Mouse (Mus musculus): ENCODE data around the gene Smchd1. TPM values are rescaled to one million over a fixed set of nuclear protein-coding genes. Genes with fewer than 3 reads are reported as not detected.

Smchd1 gene
- polyA plus RNA-seq, 1 experiment from 2014 or later = 76.4 TPM

GRCm38 (mm10) chr17:71485791-71486230 is 10.7 kb upstream of the Smchd1 start:
- H3K27ac ChIP-seq (ENCODE audit: low read depth, low read length) = peak overlapping the region; percentile 26; the same call in 1 of the 2 replicates
- H3K4me3 ChIP-seq (ENCODE audit: low read depth, low read length) = peak overlapping the region; percentile 30
- peak overlapping the region; percentile 55 for H3K4me2 ChIP-seq
- no peaks in the 10 kb centered on the region for H3K36me3 ChIP-seq (ENCODE audit: control insufficient read depth, insufficient read depth, low read length)
- H3K27me3 ChIP-seq (replicated peaks; ENCODE audit: control insufficient read depth, insufficient read depth, low read length) = no peaks in the 10 kb centered on the region
- ATAC-seq (replicated peaks; ENCODE audit: low FRiP score) (no peak), DNase-seq (ENCODE audit: low spot score) (no peak)
- peaks cover 13% of the 10 kb centered on the region for H3K4me1 ChIP-seq (replicated peaks; ENCODE audit: control insufficient read depth, insufficient read depth, low read length)
- peak overlapping the region; percentile 51 for H3K9ac ChIP-seq (ENCODE audit: low read depth, low read length)
- WGBS = 46% methylated on average over 12 of the region's 12 CpGs
- no peaks in the 10 kb centered on the region for H3K9me3 ChIP-seq (ENCODE audit: control insufficient read depth, low read length)

DNA sequence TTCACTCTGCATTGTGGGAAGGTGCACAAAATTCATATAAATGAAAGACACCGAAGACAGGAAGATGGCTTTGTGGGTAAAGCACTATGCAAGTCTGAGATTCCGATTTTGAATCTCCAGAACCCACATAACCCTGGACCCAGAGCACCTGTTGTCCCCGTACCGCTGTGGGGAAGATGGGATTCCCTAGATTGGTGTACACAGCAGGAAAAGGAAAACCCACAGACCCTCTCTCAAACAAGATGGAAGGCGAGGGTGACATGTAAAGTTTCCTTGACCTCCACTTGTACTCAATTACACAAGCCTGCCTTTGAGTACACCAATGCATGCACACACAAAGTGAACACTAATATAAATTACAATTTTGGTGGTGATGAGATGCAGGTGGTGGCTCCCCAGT is 9.6 kb upstream of the Smchd1 start:
- H3K9ac ChIP-seq (ENCODE audit: low read depth, low read length) = no peak overlapping the region
- no peak for DNase-seq (ENCODE audit: low spot score)
- H3K27me3 ChIP-seq (replicated peaks; ENCODE audit: control insufficient read depth, insufficient read depth, low read length) = no peaks in the 10 kb centered on the region
- no peak for ATAC-seq (replicated peaks; ENCODE audit: low FRiP score)
- no peaks in the 10 kb centered on the region for H3K9me3 ChIP-seq (ENCODE audit: control insufficient read depth, low read length)
- H3K4me1 ChIP-seq (replicated peaks; ENCODE audit: control insufficient read depth, insufficient read depth, low read length) = peaks cover 10% of the 10 kb centered on the region; the same call in 1 of the 2 replicates
- H3K36me3 ChIP-seq (ENCODE audit: control insufficient read depth, insufficient read depth, low read length) = no peaks in the 10 kb centered on the region
- no peak overlapping the region for H3K27ac ChIP-seq (ENCODE audit: low read depth, low read length)
- H3K4me2 ChIP-seq = no peak overlapping the region
- 89% methylated on average over 5 of the region's 5 CpGs for WGBS
- no peak overlapping the region for H3K4me3 ChIP-seq (ENCODE audit: low read depth, low read length)

DNA sequence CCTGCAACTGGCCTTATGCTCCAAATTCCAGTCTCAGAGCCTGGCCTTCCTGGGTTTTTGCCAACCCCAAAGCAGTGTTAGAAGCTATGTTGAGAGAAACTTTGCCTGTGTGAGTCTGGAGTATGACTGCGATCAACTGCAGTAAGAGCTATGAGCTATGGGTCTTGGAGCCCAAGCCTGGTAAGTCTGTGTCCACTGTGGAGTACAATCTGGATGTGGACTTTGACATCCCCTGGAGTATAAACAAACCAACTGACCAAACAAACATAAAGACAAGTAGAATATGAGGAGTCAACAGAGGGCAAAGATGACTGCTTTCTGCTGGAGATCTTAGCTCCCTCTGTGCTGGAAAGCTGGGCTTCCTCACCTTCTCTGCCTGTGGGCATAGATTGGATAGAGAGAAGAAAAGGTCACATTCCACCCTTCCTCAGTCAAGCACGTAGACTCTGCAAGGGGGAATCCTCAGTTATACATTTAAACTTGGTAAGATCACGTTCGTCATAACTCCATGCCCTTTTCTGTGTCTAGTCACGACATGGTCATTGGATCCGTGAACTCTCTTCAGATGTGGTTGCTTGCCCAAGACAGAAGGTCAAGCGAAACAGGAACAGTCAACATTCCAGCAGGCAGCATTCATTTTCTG is 8.4 kb upstream of the Smchd1 start:
- H3K27ac ChIP-seq (ENCODE audit: low read depth, low read length) = no peak overlapping the region
- H3K9ac ChIP-seq (ENCODE audit: low read depth, low read length) = no peak overlapping the region
- no peak overlapping the region for H3K4me3 ChIP-seq (ENCODE audit: low read depth, low read length)
- 87% methylated on average over 7 of the region's 7 CpGs for WGBS
- ATAC-seq (replicated peaks; ENCODE audit: low FRiP score) = no peak
- no peak for DNase-seq (ENCODE audit: low spot score)
- H3K4me2 ChIP-seq = no peak overlapping the region
- H3K27me3 ChIP-seq (replicated peaks; ENCODE audit: control insufficient read depth, insufficient read depth, low read length) = no peaks in the 10 kb centered on the region
- no peaks in the 10 kb centered on the region for H3K36me3 ChIP-seq (ENCODE audit: control insufficient read depth, insufficient read depth, low read length)
- no peaks in the 10 kb centered on the region for H3K9me3 ChIP-seq (ENCODE audit: control insufficient read depth, low read length)
- peaks cover 10% of the 10 kb centered on the region; the same call in 1 of the 2 replicates for H3K4me1 ChIP-seq (replicated peaks; ENCODE audit: control insufficient read depth, insufficient read depth, low read length)

GRCm38 (mm10) chr17:71479381-71479901 is 4.3 kb upstream of the Smchd1 start:
- Histone ChIP-seq H3K4me1 (replicated peaks; ENCODE audit: control insufficient read depth, insufficient read depth, low read length) (no peaks in the 10 kb centered on the region; the same call in 1 of the 2 replicates), H3K9me3 (ENCODE audit: control insufficient read depth, low read length) (no peaks in the 10 kb centered on the region), H3K27ac (ENCODE audit: low read depth, low read length) (no peak overlapping the region), H3K4me3 (ENCODE audit: low read depth, low read length) (no peak overlapping the region), H3K9ac (ENCODE audit: low read depth, low read length) (no peak overlapping the region), H3K27me3 (replicated peaks; ENCODE audit: control insufficient read depth, insufficient read depth, low read length) (no peaks in the 10 kb centered on the region), H3K36me3 (ENCODE audit: control insufficient read depth, insufficient read depth, low read length) (no peaks in the 10 kb centered on the region), H3K4me2 (no peak overlapping the region)
- ATAC-seq (replicated peaks; ENCODE audit: low FRiP score) (no peak), DNase-seq (ENCODE audit: low spot score) (no peak)
- WGBS = 46% methylated on average over 5 of the region's 5 CpGs

GRCm38 (mm10) chr17:71477481-71477880 is 2.3 kb upstream of the Smchd1 start:
- no peak for DNase-seq (ENCODE audit: low spot score)
- Histone ChIP-seq H3K9ac (ENCODE audit: low read depth, low read length) (no peak overlapping the region), H3K36me3 (ENCODE audit: control insufficient read depth, insufficient read depth, low read length) (no peaks in the 10 kb centered on the region), H3K27me3 (replicated peaks; ENCODE audit: control insufficient read depth, insufficient read depth, low read length) (no peaks in the 10 kb centered on the region), H3K4me3 (ENCODE audit: low read depth, low read length) (no peak overlapping the region), H3K27ac (ENCODE audit: low read depth, low read length) (no peak overlapping the region), H3K9me3 (ENCODE audit: control insufficient read depth, low read length) (no peaks in the 10 kb centered on the region), H3K4me2 (no peak overlapping the region), H3K4me1 (replicated peaks; ENCODE audit: control insufficient read depth, insufficient read depth, low read length) (peaks cover 5% of the 10 kb centered on the region)
- WGBS = 89% methylated on average over 8 of the region's 8 CpGs
- no peak for ATAC-seq (replicated peaks; ENCODE audit: low FRiP score)

DNA sequence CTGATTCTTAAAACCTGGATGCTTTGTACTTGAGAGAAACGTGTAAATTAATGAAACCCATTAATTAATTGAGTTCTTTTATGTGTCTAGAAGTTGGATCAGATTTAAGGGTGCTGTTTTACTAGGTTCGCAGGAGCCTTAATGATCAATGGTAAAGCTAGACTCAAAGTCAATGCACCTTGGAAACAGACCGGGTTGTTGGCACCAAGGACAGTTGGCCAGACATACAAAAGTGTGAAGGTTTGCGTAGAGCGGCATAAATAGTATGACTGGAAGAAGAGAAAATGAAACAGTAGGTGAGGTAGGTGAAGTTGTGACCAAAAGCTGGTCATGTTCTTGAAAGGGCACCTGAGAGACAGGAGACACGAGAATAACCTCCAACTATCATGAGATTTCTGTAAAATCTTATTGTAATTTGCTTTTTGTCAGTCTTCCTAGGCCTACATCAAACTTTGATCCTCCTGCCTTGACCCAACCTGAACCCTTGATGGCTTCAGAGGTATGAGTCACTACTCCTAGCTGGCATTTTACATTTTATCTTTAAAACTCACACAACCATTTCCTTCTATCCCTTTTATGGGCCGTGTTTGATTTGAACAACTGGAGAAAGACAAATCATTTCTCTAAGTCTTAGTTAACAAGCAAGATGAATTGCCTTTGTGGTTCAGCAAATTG is 1.3 kb upstream of the Smchd1 start:
- Histone ChIP-seq H3K9ac (ENCODE audit: low read depth, low read length) (no peak overlapping the region), H3K27ac (ENCODE audit: low read depth, low read length) (no peak overlapping the region), H3K4me2 (peak overlapping the region; percentile 90; the same call in 1 of the 2 replicates), H3K4me3 (ENCODE audit: low read depth, low read length) (peak overlapping the region; percentile 95; the same call in 1 of the 2 replicates), H3K27me3 (replicated peaks; ENCODE audit: control insufficient read depth, insufficient read depth, low read length) (no peaks in the 10 kb centered on the region), H3K4me1 (replicated peaks; ENCODE audit: control insufficient read depth, insufficient read depth, low read length) (peaks cover 5% of the 10 kb centered on the region), H3K36me3 (ENCODE audit: control insufficient read depth, insufficient read depth, low read length) (no peaks in the 10 kb centered on the region), H3K9me3 (ENCODE audit: control insufficient read depth, low read length) (no peaks in the 10 kb centered on the region)
- DNase-seq (ENCODE audit: low spot score) = no peak
- WGBS = 74% methylated on average over 7 of the region's 7 CpGs
- ATAC-seq (replicated peaks; ENCODE audit: low FRiP score) = no peak

DNA sequence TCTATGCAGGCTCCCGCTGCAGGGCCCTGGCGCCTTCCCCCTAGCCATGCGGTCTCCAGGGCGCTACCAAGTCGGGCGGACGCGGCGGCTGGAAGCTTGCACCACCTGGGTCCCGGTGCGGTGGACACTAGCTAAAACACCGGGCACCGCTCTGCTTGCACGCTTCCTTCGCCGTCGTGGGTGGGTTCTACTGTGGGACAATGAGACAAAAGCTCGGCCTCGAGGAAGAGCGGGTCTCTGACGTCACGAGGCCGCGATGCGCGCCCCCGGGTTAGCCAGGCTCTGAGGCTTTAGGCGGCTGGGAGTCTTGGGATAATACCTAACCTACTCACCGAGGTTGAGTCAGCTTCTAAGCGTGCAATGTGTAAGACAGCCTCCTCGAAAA is 554 bp upstream of the Smchd1 start:
- H3K9ac ChIP-seq (ENCODE audit: low read depth, low read length) = peak overlapping the region; percentile 86
- peak; percentile 49; the same call in 1 of the 2 replicates for ATAC-seq (replicated peaks; ENCODE audit: low FRiP score)
- WGBS = under 1% methylated on average over 31 of the region's 31 CpGs
- no peaks in the 10 kb centered on the region for H3K27me3 ChIP-seq (replicated peaks; ENCODE audit: control insufficient read depth, insufficient read depth, low read length)
- peak overlapping the region; percentile 97 for H3K27ac ChIP-seq (ENCODE audit: low read depth, low read length)
- DNase-seq (ENCODE audit: low spot score) = peak; percentile 79
- peak overlapping the region; percentile 90 for H3K4me2 ChIP-seq
- H3K4me3 ChIP-seq (ENCODE audit: low read depth, low read length) = peak overlapping the region; percentile 95
- peaks cover 5% of the 10 kb centered on the region for H3K4me1 ChIP-seq (replicated peaks; ENCODE audit: control insufficient read depth, insufficient read depth, low read length)
- H3K9me3 ChIP-seq (ENCODE audit: control insufficient read depth, low read length) = no peaks in the 10 kb centered on the region
- H3K36me3 ChIP-seq (ENCODE audit: control insufficient read depth, insufficient read depth, low read length) = no peaks in the 10 kb centered on the region

- DNase-seq (ENCODE audit: low spot score) (no peak), ATAC-seq (replicated peaks; ENCODE audit: low FRiP score) (no peak)
- Histone ChIP-seq H3K4me1 (replicated peaks; ENCODE audit: control insufficient read depth, insufficient read depth, low read length) (peaks cover 5% of the 10 kb centered on the region), H3K4me2 (peak overlapping the region; percentile 90), H3K9me3 (ENCODE audit: control insufficient read depth, low read length) (no peaks in the 10 kb centered on the region), H3K27ac (ENCODE audit: low read depth, low read length) (peak overlapping the region; percentile 97; the same call in 1 of the 2 replicates), H3K27me3 (replicated peaks; ENCODE audit: control insufficient read depth, insufficient read depth, low read length) (no peaks in the 10 kb centered on the region), H3K36me3 (ENCODE audit: control insufficient read depth, insufficient read depth, low read length) (no peaks in the 10 kb centered on the region), H3K4me3 (ENCODE audit: low read depth, low read length) (peak overlapping the region; percentile 95), H3K9ac (ENCODE audit: low read depth, low read length) (peak overlapping the region; percentile 86)
- 9% methylated on average over 8 of the region's 8 CpGs for WGBS
Measured at GRCm38 (mm10) chr17:71474128-71474527, 1.0 kb downstream of the Smchd1 start.

Data from liver, embryonic 11.5 days (tissue).